Mouse (Mus musculus) limb, embryonic 13.5 days (tissue): Measurements from ENCODE around the gene Nbl1. TPM values are rescaled to one million over a fixed set of nuclear protein-coding genes. Genes with fewer than 3 reads are reported as not detected.

Experiments used
- ATAC-seq: fragments of 200-750 bp; cut with Nextera tagmentation; 2 replicates; pipeline ENCODE4 v1.8.0; 2017; ENCODE audit warnings: low read depth, moderate number of reproducible peaks, moderate TSS enrichment; ENCODE audit not compliant: low FRiP score
- H3K27ac ChIP-seq: fragments of 300-500 bp; sonication (generic); 2 replicates; pipeline ENCODE4 v1.5.1; 2015; ENCODE audit warnings: inconsistent platforms, mild to moderate bottlenecking, moderate library complexity
- H3K27me3 ChIP-seq: fragments of 300-500 bp; sonication (generic); 2 replicates; pipeline ENCODE4 v1.6.1; 2015; ENCODE audit warnings: mild to moderate bottlenecking, inconsistent platforms
- H3K36me3 ChIP-seq: fragments of 300-500 bp; sonication (generic); 2 replicates; pipeline ENCODE4 v1.6.1; 2015; ENCODE audit warnings: inconsistent platforms, mild to moderate bottlenecking, moderate library complexity
- H3K4me1 ChIP-seq: fragments of 300-500 bp; sonication (generic); 2 replicates; pipeline ENCODE4 v1.6.1; 2015; ENCODE audit warnings: inconsistent platforms
- H3K4me2 ChIP-seq: fragments of 300-500 bp; sonication (generic); replicated peaks from 2 replicates; pipeline ENCODE4 v1.6.1; 2015; ENCODE audit warnings: inconsistent platforms, mild to moderate bottlenecking, moderate library complexity
- H3K4me3 ChIP-seq: fragments of 300-500 bp; sonication (generic); 2 replicates; pipeline ENCODE4 v1.5.1; 2015; ENCODE audit warnings: moderate library complexity, mild to moderate bottlenecking, inconsistent platforms
- H3K9ac ChIP-seq: fragments of 300-500 bp; sonication (generic); 2 replicates; pipeline ENCODE4 v1.6.1; 2015; ENCODE audit warnings: mild to moderate bottlenecking, inconsistent platforms
- H3K9me3 ChIP-seq: fragments of 300-500 bp; sonication (generic); 2 replicates; pipeline ENCODE4 v1.6.1; 2016; ENCODE audit warnings: inconsistent platforms
- WGBS: fragments of 180-500 bp; shearing (Covaris S2); methylation state at CpG from one replicate; pipeline ENCODE4 v1.1.7; 2015; 5-methylcytosine and 5-hydroxymethylcytosine counted together
- polyA plus RNA-seq: library from polyadenylated mRNA; unstranded; fragments of >200 nt; fragmentation: Nextera tagmentation; extraction: Ambion mirVana; gene quantifications from 2 replicates; pipeline ENCODE4 v1.2.1, GENCODE M21; 2015

Gene Nbl1
- polyA plus RNA-seq, 1 experiment from 2014 or later, result 143 TPM

DNA sequence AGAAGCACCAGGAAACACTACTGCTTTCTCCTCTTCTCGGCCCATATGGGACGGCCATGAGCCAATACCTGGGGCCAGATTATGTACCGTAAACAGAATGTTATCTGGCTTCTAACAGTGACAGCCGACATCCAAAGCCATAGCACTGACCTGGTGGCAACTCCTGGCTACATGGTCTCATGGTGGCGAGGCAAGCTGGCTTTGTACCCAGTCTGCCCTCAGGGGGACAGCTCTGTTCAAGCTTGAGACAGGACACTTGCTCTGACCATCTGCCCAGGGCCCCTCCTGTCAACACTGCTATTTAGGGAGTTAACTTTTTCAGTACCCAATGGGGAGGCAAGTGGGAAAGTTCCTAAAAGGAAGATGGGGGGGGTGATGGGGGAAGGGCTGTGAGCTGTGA lies 35.5 kb downstream of the Nbl1 start:
- Histone ChIP-seq H3K4me2 (no peak overlapping the region), H3K36me3 (no peaks in the 10 kb centered on the region), H3K9me3 (no peaks in the 10 kb centered on the region), H3K27me3 (no peaks in the 10 kb centered on the region), H3K27ac (no peak overlapping the region), H3K4me3 (no peak overlapping the region), H3K4me1 (no peaks in the 10 kb centered on the region), H3K9ac (no peak overlapping the region)
- 70% methylated on average over 5 of the region's 5 CpGs for WGBS
- no peak for ATAC-seq

DNA sequence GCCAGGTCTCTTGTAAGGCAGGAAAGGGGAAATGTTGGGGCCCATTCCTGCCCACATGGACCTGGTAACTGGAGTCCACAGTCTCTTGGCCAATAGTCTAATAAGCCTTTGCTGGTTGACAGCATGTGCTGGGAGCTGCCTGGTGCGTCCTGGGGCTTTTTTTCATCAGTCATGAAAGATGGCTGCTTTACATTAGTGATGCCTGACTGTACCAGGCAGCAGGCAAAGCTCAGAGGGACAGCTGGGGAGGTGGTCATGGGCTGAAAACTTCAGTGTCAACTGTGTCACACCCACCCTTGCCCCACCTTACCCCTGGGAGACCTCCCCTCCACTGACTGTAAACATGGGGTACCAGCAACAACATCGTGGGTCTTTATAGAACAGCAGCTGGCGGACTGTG lies 37.0 kb downstream of the Nbl1 start:
- H3K4me2 ChIP-seq, result no peak overlapping the region
- no peaks in the 10 kb centered on the region for H3K9me3 ChIP-seq
- H3K4me3 ChIP-seq, result no peak overlapping the region
- WGBS, result 76% methylated on average over 3 of the region's 3 CpGs
- no peak overlapping the region for H3K9ac ChIP-seq
- no peak overlapping the region for H3K27ac ChIP-seq
- no peak for ATAC-seq
- H3K27me3 ChIP-seq, result no peaks in the 10 kb centered on the region
- H3K4me1 ChIP-seq, result no peaks in the 10 kb centered on the region
- H3K36me3 ChIP-seq, result no peaks in the 10 kb centered on the region

DNA sequence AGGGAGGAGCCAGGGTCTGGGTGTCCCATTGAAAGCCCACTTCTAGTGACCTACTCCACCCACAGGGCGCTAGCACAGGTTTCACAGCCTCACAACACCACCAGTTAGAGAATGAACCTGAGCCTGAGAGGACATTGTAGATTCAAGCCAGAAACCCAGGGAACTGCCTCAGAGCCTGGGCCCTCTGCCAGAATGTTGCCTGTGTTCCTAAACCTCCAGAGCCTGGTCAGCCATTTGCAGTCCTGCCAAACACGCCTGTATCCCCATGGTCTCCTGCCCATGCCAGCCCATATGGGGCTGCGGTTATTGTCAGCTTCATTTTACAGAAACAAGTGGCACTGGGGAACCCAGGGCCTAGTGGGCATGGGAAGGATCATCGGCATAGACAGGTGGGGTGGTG lies 37.5 kb downstream of the Nbl1 start:
- H3K4me3 ChIP-seq, result no peak overlapping the region
- no peak overlapping the region for H3K9ac ChIP-seq
- H3K27me3 ChIP-seq, result no peaks in the 10 kb centered on the region
- no peaks in the 10 kb centered on the region for H3K4me1 ChIP-seq
- WGBS, result 77% methylated on average over 4 of the region's 4 CpGs
- no peak for ATAC-seq
- H3K27ac ChIP-seq, result no peak overlapping the region
- no peaks in the 10 kb centered on the region for H3K9me3 ChIP-seq
- H3K4me2 ChIP-seq, result no peak overlapping the region
- no peaks in the 10 kb centered on the region for H3K36me3 ChIP-seq

DNA sequence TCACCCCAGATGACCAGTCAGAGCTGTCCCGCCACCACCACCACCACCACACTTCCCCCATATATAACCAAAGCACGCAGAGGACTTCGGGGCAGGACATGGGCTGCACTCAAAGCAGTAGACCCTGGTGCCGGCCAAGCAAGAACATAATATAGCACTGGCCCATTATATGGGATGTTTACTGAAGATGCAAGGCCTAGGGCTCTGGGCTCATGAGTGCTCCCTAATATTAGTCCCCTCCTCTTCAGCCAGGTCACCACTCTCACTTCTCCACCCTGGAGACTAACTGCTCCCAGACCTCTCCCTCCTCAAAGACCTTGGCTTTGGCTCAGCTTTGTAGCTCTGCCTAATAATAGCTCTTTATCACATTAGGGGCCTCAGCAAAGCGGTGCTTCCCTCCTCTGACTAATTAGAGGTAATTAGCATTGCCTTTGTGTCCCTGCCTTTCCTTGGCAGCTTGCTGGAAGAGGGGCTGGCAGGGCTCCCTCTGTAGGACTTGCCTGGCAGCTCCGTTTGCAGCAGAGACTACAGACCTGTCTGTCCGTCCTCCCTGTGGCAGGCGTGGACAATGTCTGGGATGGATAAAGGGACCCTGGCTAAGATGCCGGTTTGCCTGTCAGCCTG lies 38.4 kb downstream of the Nbl1 start:
- H3K27me3 ChIP-seq, result no peaks in the 10 kb centered on the region
- WGBS, result 43% methylated on average over 9 of the region's 9 CpGs
- H3K36me3 ChIP-seq, result no peaks in the 10 kb centered on the region
- H3K27ac ChIP-seq, result no peak overlapping the region
- no peaks in the 10 kb centered on the region for H3K4me1 ChIP-seq
- no peak for ATAC-seq
- no peak overlapping the region for H3K9ac ChIP-seq
- H3K9me3 ChIP-seq, result no peaks in the 10 kb centered on the region
- H3K4me3 ChIP-seq, result no peak overlapping the region
- H3K4me2 ChIP-seq, result no peak overlapping the region

DNA sequence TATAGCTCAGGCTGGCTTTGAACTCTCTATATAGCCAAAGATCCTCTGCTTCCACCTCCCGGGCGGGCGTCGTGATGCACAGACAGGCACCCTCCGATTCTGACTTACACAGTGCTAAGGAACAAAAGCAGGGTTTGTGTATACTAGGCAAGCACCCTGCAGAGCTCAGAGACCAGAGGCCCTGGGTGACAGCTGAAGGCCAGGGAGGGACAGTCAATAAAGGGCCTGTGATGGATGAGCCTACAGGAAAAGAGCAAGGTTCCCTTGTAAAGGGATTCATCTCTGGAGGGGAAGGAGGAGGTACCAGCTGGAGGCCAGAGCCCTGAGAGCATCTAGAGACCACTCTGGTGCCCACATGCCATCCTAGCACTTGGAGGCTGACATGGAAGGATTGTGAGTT lies 39.4 kb downstream of the Nbl1 start:
- Histone ChIP-seq H3K4me3 (no peak overlapping the region), H3K4me1 (no peaks in the 10 kb centered on the region), H3K9ac (no peak overlapping the region), H3K4me2 (no peak overlapping the region), H3K9me3 (no peaks in the 10 kb centered on the region), H3K27ac (no peak overlapping the region), H3K36me3 (no peaks in the 10 kb centered on the region), H3K27me3 (no peaks in the 10 kb centered on the region)
- no peak for ATAC-seq
- WGBS, result 63% methylated on average over 5 of the region's 5 CpGs

DNA sequence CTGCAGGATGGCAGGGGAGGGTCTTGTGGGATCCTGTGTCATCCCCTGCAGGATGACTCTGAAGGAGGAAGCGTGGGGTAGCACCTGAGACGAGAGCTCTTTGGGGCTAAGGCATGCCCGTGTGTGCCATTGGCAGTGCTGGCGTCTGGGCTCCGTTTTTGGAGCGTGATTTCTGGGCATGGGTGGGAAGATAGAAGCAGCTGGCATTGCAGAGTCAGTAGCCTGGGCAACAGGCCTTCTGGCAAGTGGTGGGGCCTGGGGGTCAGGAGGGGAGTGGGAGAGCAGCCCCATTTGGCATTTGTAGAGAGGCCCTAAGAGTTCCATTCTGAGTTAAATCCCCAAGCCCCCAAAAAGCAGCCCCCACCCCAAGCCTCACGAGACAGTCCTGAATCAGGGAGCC lies 40.0 kb downstream of the Nbl1 start:
- no peak overlapping the region for H3K9ac ChIP-seq
- WGBS, result 80% methylated on average over 7 of the region's 7 CpGs

DNA sequence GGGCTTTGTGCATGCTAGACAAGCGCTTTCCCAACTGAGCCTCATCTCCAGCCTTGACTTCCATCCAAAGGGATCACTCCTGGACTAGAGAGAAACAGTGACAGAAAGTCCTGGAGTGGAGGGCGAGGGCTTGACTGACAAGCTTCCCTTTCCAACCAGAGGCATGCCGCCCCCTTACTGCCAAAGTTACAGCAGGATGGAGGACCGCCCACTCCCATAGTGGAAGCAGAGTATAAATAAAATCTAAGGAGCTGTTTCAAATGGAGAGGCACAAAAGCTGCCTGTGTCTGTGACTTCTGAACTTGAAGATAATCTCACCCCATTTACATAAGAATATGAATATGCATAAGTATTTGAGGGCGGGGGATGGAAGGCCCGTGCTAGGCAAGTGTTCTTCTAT lies 44.3 kb downstream of the Nbl1 start:
- WGBS, result 79% methylated on average over 6 of the region's 6 CpGs
- H3K9me3 ChIP-seq, result peaks cover 6% of the 10 kb centered on the region; the same call in 1 of the 2 replicates
- ATAC-seq, result no peak

More for the DNA sequence above, 40.0 kb downstream of the Nbl1 start:
- Histone ChIP-seq H3K9me3 (no peaks in the 10 kb centered on the region), H3K27ac (no peak overlapping the region), H3K36me3 (no peaks in the 10 kb centered on the region), H3K4me3 (no peak overlapping the region), H3K4me1 (no peaks in the 10 kb centered on the region), H3K27me3 (no peaks in the 10 kb centered on the region), H3K4me2 (no peak overlapping the region)
- ATAC-seq, result no peak

DNA sequence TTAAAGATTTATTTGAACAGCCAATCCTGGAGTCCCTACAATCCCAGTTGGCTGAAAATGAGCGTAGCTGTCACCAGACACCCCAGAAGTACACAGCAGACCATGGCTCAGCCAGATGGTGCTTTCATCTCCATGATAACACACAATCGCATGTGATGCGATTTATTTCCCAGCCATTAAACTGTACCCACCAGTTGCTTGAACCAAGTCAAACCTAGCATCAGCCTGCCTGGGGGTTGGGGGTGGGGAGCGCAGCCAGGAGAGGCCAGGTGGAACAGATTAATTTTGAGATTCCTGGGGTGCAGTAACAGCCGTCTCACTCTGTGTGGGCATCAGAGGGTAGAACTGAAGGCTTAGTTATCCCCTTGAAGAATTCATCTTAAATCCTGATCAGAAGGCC lies 46.4 kb downstream of the Nbl1 start:
- H3K27me3 ChIP-seq, result no peaks in the 10 kb centered on the region
- H3K4me1 ChIP-seq, result no peaks in the 10 kb centered on the region
- H3K4me2 ChIP-seq, result no peak overlapping the region
- no peak overlapping the region for H3K4me3 ChIP-seq
- H3K9ac ChIP-seq, result no peak overlapping the region
- 38% methylated on average over 5 of the region's 5 CpGs for WGBS
- H3K9me3 ChIP-seq, result peaks cover 6% of the 10 kb centered on the region; the same call in 1 of the 2 replicates
- H3K27ac ChIP-seq, result no peak overlapping the region
- H3K36me3 ChIP-seq, result no peaks in the 10 kb centered on the region
- ATAC-seq, result no peak

More for the DNA sequence above, 44.3 kb downstream of the Nbl1 start:
- H3K27ac ChIP-seq, result no peak overlapping the region
- no peak overlapping the region for H3K9ac ChIP-seq
- H3K4me1 ChIP-seq, result no peaks in the 10 kb centered on the region
- no peak overlapping the region for H3K4me3 ChIP-seq
- H3K27me3 ChIP-seq, result no peaks in the 10 kb centered on the region
- no peak overlapping the region for H3K4me2 ChIP-seq
- H3K36me3 ChIP-seq, result no peaks in the 10 kb centered on the region

DNA sequence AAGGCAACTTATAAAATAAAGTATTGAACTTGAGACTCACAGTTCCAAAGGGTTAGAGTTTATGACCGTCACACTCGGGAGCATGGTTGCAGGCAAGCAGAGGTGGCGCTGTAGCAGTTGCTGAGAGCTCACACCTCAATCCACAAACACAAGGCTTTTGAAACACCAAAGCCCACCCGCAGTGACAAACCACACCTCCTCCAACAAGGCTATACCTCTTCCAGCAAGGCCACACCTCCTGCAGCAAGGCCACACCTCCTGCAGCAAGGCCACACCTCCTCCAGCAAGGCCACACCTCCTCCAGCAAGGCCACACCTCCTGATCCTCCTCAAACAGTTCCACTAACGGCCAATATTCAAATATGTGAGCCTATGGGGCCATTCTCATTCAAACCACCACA lies 48.2 kb downstream of the Nbl1 start:
- H3K4me3 ChIP-seq, result no peak overlapping the region
- no peak overlapping the region; the same call in 1 of the 2 replicates for H3K27ac ChIP-seq
- H3K36me3 ChIP-seq, result no peaks in the 10 kb centered on the region
- ATAC-seq, result no peak
- H3K4me2 ChIP-seq, result no peak overlapping the region
- peaks cover 6% of the 10 kb centered on the region; the same call in 1 of the 2 replicates for H3K9me3 ChIP-seq
- peaks cover 8% of the 10 kb centered on the region; the same call in 1 of the 2 replicates for H3K27me3 ChIP-seq
- H3K9ac ChIP-seq, result no peak overlapping the region
- H3K4me1 ChIP-seq, result no peaks in the 10 kb centered on the region
- WGBS, result 85% methylated on average over 5 of the region's 5 CpGs

DNA sequence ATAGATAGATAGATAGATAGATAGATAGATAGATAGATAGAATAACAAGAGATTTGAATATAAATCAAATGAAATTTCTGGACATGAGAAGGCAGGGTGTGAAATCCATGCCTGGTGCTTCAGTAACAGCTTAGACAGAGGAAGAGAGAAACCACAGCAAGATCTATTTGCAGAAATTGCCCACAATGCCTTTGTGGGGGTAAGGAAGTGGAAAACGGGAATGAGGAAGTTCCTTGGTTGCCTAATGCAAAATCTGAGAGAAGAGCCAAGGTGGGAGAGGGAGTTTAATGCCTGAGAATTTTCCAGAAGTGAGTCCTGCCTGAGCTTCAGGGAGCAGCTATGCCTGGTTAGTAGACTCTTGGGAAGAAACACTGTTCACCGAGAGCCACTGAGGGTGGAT lies 49.2 kb downstream of the Nbl1 start:
- no peak overlapping the region for H3K4me2 ChIP-seq
- H3K9me3 ChIP-seq, result peaks cover 6% of the 10 kb centered on the region; the same call in 1 of the 2 replicates
- H3K9ac ChIP-seq, result no peak overlapping the region
- no peak for ATAC-seq
- H3K27me3 ChIP-seq, result peaks cover 11% of the 10 kb centered on the region; the same call in 1 of the 2 replicates
- no peaks in the 10 kb centered on the region for H3K36me3 ChIP-seq
- H3K27ac ChIP-seq, result no peak overlapping the region
- H3K4me3 ChIP-seq, result no peak overlapping the region
- no peaks in the 10 kb centered on the region for H3K4me1 ChIP-seq
- WGBS, result 84% methylated on average over 2 of the region's 2 CpGs

DNA sequence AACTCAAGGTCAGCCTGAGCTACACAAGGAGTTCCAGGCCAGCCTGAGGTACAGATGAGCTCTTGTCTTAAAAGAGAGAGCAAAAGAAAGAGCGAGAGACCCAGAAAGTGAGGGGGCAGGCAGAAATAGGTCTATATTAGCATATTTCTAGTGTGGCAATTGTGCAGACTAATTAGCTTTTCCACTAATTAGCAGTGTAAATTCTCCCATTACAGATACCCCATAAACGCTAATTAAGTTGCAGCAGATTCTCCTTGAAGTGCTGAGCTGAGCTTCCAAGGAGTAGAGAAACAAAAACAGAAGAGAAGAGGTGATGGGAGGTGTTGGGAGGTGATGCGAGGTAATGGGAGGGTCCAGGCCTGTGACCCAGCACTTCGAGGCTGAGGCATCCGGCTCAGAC lies 50.2 kb downstream of the Nbl1 start:
- ATAC-seq, result no peak
- no peaks in the 10 kb centered on the region for H3K4me1 ChIP-seq

DNA sequence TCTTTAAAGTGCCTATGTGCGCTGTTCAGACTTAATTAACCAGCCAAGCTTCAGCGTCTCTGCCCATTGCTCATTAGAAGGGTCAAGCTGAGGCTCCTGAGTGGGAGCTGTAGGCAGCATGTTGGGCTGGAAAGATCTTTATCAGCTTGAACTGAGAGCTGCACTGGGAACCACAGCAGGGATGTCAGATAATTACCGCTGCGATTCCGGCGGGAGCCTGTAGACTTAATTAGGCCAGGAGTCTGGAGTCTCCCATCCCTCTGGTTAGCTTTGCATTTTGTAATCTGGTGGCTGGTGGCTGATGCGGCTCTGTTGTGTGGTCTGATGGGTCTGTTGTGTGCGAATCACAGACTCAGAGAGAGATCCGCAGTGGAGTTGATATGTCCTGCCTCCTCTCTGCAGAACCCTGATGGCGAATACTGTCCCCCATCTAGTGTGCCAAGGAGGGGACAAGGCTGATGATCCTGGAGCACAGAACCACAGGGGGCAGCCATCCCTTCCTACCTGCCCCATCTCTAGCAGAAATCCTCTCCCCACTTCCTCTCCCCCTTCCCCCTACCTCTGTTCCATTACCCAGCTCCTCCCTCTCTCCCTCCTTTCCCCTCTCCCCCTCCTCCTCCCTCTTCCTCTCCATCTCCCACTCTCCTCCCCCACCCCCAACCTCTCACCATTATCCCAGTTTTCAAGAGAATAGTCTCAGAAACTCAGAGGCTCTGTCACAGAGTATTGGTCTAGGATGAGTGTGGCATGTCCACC lies 52.5 kb downstream of the Nbl1 start:
- Histone ChIP-seq H3K9ac (no peak overlapping the region), H3K27ac (no peak overlapping the region), H3K4me2 (no peak overlapping the region), H3K4me3 (no peak overlapping the region), H3K4me1 (no peaks in the 10 kb centered on the region), H3K9me3 (peaks cover 6% of the 10 kb centered on the region; the same call in 1 of the 2 replicates), H3K36me3 (no peaks in the 10 kb centered on the region), H3K27me3 (peaks cover 11% of the 10 kb centered on the region; the same call in 1 of the 2 replicates)
- 5% methylated on average over 10 of the region's 10 CpGs for WGBS
- no peak for ATAC-seq

More for the DNA sequence above, 50.2 kb downstream of the Nbl1 start:
- Histone ChIP-seq H3K9ac (no peak overlapping the region), H3K4me2 (no peak overlapping the region), H3K4me3 (no peak overlapping the region), H3K9me3 (peaks cover 6% of the 10 kb centered on the region; the same call in 1 of the 2 replicates), H3K27me3 (peaks cover 11% of the 10 kb centered on the region; the same call in 1 of the 2 replicates), H3K36me3 (no peaks in the 10 kb centered on the region), H3K27ac (no peak overlapping the region)
- 69% methylated on average over 5 of the region's 5 CpGs for WGBS
